Mouse (Mus musculus) liver, postnatal 0 days (tissue): ENCODE measurements at regions not wholly inside any gene's neighbourhood (a gene's known extent, or its start where the extent isn't known, plus 50 kb on each side); places are given as distances from the start of the nearest gene placed in this dataset.

ENCODE experiments used
- CTCF ChIP-seq: sonication (generic); IDR thresholded peaks from 2 replicates; pipeline ENCODE4 v1.5.1; 2016; ENCODE audit warnings: antibody characterized with exemption, low read depth
- EP300 ChIP-seq: IDR thresholded peaks from 2 replicates; pipeline ENCODE4 v1.6.1; 2016; ENCODE audit warnings: antibody characterized with exemption, low read depth, mild to moderate bottlenecking

GRCm38 (mm10) chr1:105151466-105151846, 205.1 kb downstream of the Rnf152 start:
- TF ChIP-seq EP300 (no peak), CTCF (no peak)
